In the genomic region with DNA sequence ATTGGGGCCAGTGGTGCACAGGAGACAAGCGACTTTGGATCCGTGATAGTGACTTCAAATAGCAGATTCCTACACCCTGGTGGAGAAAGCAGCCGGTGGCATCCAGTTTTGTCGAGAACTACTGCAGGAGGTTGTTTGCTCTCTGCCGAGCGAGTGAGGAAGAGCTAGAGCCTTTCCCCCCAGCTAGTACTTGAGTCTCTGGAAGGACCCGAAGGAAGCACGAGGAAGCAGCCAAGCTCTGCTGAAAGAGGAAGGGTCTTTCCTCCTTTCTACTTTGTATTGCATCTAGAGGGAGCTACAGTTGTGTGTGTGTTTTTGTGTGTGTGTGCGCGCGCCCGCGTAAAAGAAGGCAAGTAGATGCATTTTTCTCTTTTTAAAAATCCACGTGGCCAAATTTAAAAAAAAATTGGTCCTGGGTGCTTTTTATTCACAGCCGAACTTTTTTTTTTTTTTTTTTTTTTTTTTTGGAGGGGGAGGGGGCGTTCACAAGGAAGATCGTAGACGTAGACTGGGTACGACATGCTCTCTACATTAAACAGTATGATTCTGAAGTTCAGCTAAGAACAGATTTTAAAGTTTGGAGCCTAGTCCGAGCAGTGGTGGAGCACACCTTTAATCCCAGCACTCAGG, we compare ENCODE assay signal across 8 mouse cellular contexts. TPM values are rescaled to one million over a fixed set of nuclear protein-coding genes. Genes with fewer than 3 reads are reported as not detected.
DNase-seq lines count a peak whose midpoint lies in the region; ATAC-seq and TF ChIP-seq lines count a peak whose summit lies in the region.

No protein-coding gene starts in this region.

- no peak for TF ChIP-seq EP300 in ES-Bruce4 (IDR thresholded peaks at IDR 0.05; ENCODE audit: insufficient read depth, low read depth, low read length)

- peak overlapping the region; percentile 95 for H3K9ac ChIP-seq in heart, embryonic 13.5 days
- H3K9ac ChIP-seq in ES-Bruce4 (ENCODE audit: low read depth, poor library complexity, severe bottlenecking): peak overlapping the region; percentile 83
- H3K9ac ChIP-seq in limb, embryonic 15.5 days: peak overlapping the region; percentile 85

- TF ChIP-seq CTCF in ES-Bruce4 (IDR thresholded peaks at IDR 0.05; ENCODE audit: low read depth, low read length): no peak

- no peaks in the 10 kb centered on the region for H3K27me3 ChIP-seq in heart, embryonic 13.5 days (replicated peaks)
- H3K27me3 ChIP-seq in ES-Bruce4 (ENCODE audit: control insufficient read depth, insufficient read depth, low read length, poor library complexity, severe bottlenecking): no peaks in the 10 kb centered on the region
- H3K27me3 ChIP-seq in forebrain, embryonic 10.5 days (ENCODE audit: poor library complexity, severe bottlenecking): no peaks in the 10 kb centered on the region
- H3K27me3 ChIP-seq in limb, embryonic 15.5 days: no peaks in the 10 kb centered on the region

- ATAC-seq in heart, embryonic 13.5 days (ENCODE audit: extremely low read depth, insufficient number of reproducible peaks, low FRiP score, low TSS enrichment): no peak
- ATAC-seq in limb, embryonic 15.5 days (ENCODE audit: insufficient number of reproducible peaks, low FRiP score, low TSS enrichment, low read depth): no peak; the same call in 1 of the 2 replicates

- peaks cover 27% of the 10 kb centered on the region for H3K4me1 ChIP-seq in heart, embryonic 13.5 days
- H3K4me1 ChIP-seq in ES-Bruce4 (ENCODE audit: control insufficient read depth, insufficient read depth, low read length): no peaks in the 10 kb centered on the region
- peaks cover 18% of the 10 kb centered on the region for H3K4me1 ChIP-seq in forebrain, embryonic 10.5 days
- H3K4me1 ChIP-seq in limb, embryonic 15.5 days: peaks cover 14% of the 10 kb centered on the region

- H3K27ac ChIP-seq in heart, embryonic 13.5 days (replicated peaks): peak overlapping the region; percentile 95
- peak overlapping the region; percentile 42 for H3K27ac ChIP-seq in ES-Bruce4 (ENCODE audit: insufficient read depth, low read length)
- peak overlapping the region; percentile 92 for H3K27ac ChIP-seq in forebrain, embryonic 10.5 days
- H3K27ac ChIP-seq in limb, embryonic 15.5 days: peak overlapping the region; percentile 97

- WGBS in heart, embryonic 13.5 days: 26% methylated on average over 20 of the region's 20 CpGs
- WGBS in forebrain, embryonic 10.5 days: 34% methylated on average over 20 of the region's 20 CpGs
- 22% methylated on average over 20 of the region's 20 CpGs for WGBS in limb, embryonic 15.5 days

- H3K9me3 ChIP-seq in heart, embryonic 13.5 days: no peaks in the 10 kb centered on the region
- H3K9me3 ChIP-seq in ES-Bruce4 (replicated peaks; ENCODE audit: control insufficient read depth, insufficient read depth, low read length, poor library complexity, severe bottlenecking): no peaks in the 10 kb centered on the region
- no peaks in the 10 kb centered on the region; the same call in 1 of the 2 replicates for H3K9me3 ChIP-seq in forebrain, embryonic 10.5 days
- H3K9me3 ChIP-seq in limb, embryonic 15.5 days: no peaks in the 10 kb centered on the region

- H3K4me3 ChIP-seq in heart, embryonic 13.5 days: peak overlapping the region; percentile 96
- peak overlapping the region; percentile 93 for H3K4me3 ChIP-seq in ES-Bruce4 (ENCODE audit: low read depth, low read length)
- peak overlapping the region; percentile 85 for H3K4me3 ChIP-seq in forebrain, embryonic 10.5 days
- peak overlapping the region; percentile 97 for H3K4me3 ChIP-seq in limb, embryonic 15.5 days

- intact Hi-C loops in heart, postnatal 25 days (cut with DNase I): no loop called here

- no peak for TF ChIP-seq POLR2A in ES-Bruce4 (IDR thresholded peaks at IDR 0.05; ENCODE audit: insufficient read depth, low read length)

- no peak for DNase-seq in heart, postnatal 25 days (ENCODE audit: low spot score)
- DNase-seq in forebrain, embryonic 10.5 days (ENCODE audit: extremely low spot score, low spot score): no peak
- peak; percentile 20 for DNase-seq in right cerebral cortex, postnatal 14 days
- DNase-seq in retina, embryonic 14.5 days (ENCODE audit: low spot score): no peak
- no peak for DNase-seq in adrenal gland, postnatal 10 days

- H3K36me3 ChIP-seq in heart, embryonic 13.5 days: peaks cover 26% of the 10 kb centered on the region
- H3K36me3 ChIP-seq in ES-Bruce4 (ENCODE audit: control insufficient read depth, insufficient read depth, low read length, poor library complexity, severe bottlenecking): peaks cover 27% of the 10 kb centered on the region
- H3K36me3 ChIP-seq in forebrain, embryonic 10.5 days (replicated peaks): peaks cover 64% of the 10 kb centered on the region
- H3K36me3 ChIP-seq in limb, embryonic 15.5 days: peaks cover 14% of the 10 kb centered on the region; the same call in 1 of the 2 replicates

- peak overlapping the region; percentile 95 for H3K4me2 ChIP-seq in heart, embryonic 13.5 days
- peak overlapping the region; percentile 81 for H3K4me2 ChIP-seq in limb, embryonic 15.5 days

RNA-seq across cellular contexts. Expression of gene Hira, which starts 1.4 kb away (rescaled TPM):
- 11.0 and 11.8 TPM in 2 replicates for polyA plus RNA-seq in heart, embryonic 13.5 days (2015; fragmentation: Nextera tagmentation; extraction: Ambion mirVana)
- 10 to 100 TPM; 21.8 to 24.7 TPM for total RNA-seq in heart, postnatal 25 days (2021)
- polyA plus RNA-seq in ES-Bruce4 (2011; ENCODE audit: insufficient read depth, insufficient read length, low read depth, missing spikeins): 105 and 113 TPM in 2 replicates
- 20.5 and 25.8 TPM in 2 replicates for polyA plus RNA-seq in forebrain, embryonic 10.5 days (2016; fragmentation: Nextera tagmentation; extraction: Ambion mirVana)
- polyA plus RNA-seq in limb, embryonic 15.5 days (2015; fragmentation: Nextera tagmentation; extraction: Ambion mirVana): 12.8 and 14.6 TPM in 2 replicates
- total RNA-seq in adrenal gland, postnatal 10 days (2021): 10 to 100 TPM; 36.3 to 44.4 TPM

RNA-seq across cellular contexts. Expression of gene Mrpl40, which starts 1.5 kb away (rescaled TPM):
- 90.3 and 103 TPM in 2 replicates for polyA plus RNA-seq in heart, embryonic 13.5 days (2015; fragmentation: Nextera tagmentation; extraction: Ambion mirVana)
- total RNA-seq in heart, postnatal 25 days (2021): 10 to 100 TPM; 56.9 to 61.6 TPM
- 84.8 and 92.3 TPM in 2 replicates for polyA plus RNA-seq in ES-Bruce4 (2011; ENCODE audit: insufficient read depth, insufficient read length, low read depth, missing spikeins)
- polyA plus RNA-seq in forebrain, embryonic 10.5 days (2016; fragmentation: Nextera tagmentation; extraction: Ambion mirVana): 137 and 140 TPM in 2 replicates
- 83.1 and 89.8 TPM in 2 replicates for polyA plus RNA-seq in limb, embryonic 15.5 days (2015; fragmentation: Nextera tagmentation; extraction: Ambion mirVana)
- total RNA-seq in adrenal gland, postnatal 10 days (2021): 10 to 100 TPM; 61.2 to 66.6 TPM

RNA-seq across cellular contexts. Expression of gene Gm28539, which starts 41.8 kb away (rescaled TPM):
- not detected in 2 replicates for polyA plus RNA-seq in heart, embryonic 13.5 days (2015; fragmentation: Nextera tagmentation; extraction: Ambion mirVana)
- 1 to 10 TPM in 1 of 2 experiments, not detected in 1; 1.5 TPM for total RNA-seq in heart, postnatal 25 days (2021)
- polyA plus RNA-seq in ES-Bruce4 (2011; ENCODE audit: insufficient read depth, insufficient read length, low read depth, missing spikeins): 4.3 and 4.7 TPM in 2 replicates
- not detected in 2 replicates for polyA plus RNA-seq in forebrain, embryonic 10.5 days (2016; fragmentation: Nextera tagmentation; extraction: Ambion mirVana)
- polyA plus RNA-seq in limb, embryonic 15.5 days (2015; fragmentation: Nextera tagmentation; extraction: Ambion mirVana): not detected in 2 replicates
- total RNA-seq in adrenal gland, postnatal 10 days (2021): under 1 TPM; 0.39 to 0.70 TPM

RNA-seq across cellular contexts. Expression of gene 2510002D24Rik, which starts 41.8 kb away (rescaled TPM):
- 33.3 and 43.3 TPM in 2 replicates for polyA plus RNA-seq in heart, embryonic 13.5 days (2015; fragmentation: Nextera tagmentation; extraction: Ambion mirVana)
- total RNA-seq in heart, postnatal 25 days (2021): 10 to 100 TPM; 21.1 to 24.2 TPM
- polyA plus RNA-seq in ES-Bruce4 (2011; ENCODE audit: insufficient read depth, insufficient read length, low read depth, missing spikeins): 23.9 and 24.7 TPM in 2 replicates
- 29.7 and 31.3 TPM in 2 replicates for polyA plus RNA-seq in forebrain, embryonic 10.5 days (2016; fragmentation: Nextera tagmentation; extraction: Ambion mirVana)
- 40.2 and 43.6 TPM in 2 replicates for polyA plus RNA-seq in limb, embryonic 15.5 days (2015; fragmentation: Nextera tagmentation; extraction: Ambion mirVana)
- 10 to 100 TPM; 17.9 to 24.1 TPM for total RNA-seq in adrenal gland, postnatal 10 days (2021)

Comparison
In these comparisons a context has a peak if more than half of its experiments do, and no peak if none do; other contexts are left out.
1. H3K27ac ChIP-seq: peak in every context shown above with its lines; median percentile 97 in limb, embryonic 15.5 days; 95 in heart, embryonic 13.5 days; 92 in forebrain, embryonic 10.5 days; 42 in ES-Bruce4.